Mouse (Mus musculus): Measurements from ENCODE around the gene Gm14137.

GRCm38 (mm10) chr2:119165401-119165800 is 8.9 kb upstream of the Gm14137 start:
- no peak for TF ChIP-seq CTCF (IDR thresholded peaks at IDR 0.05; ENCODE audit: borderline replicate concordance, insufficient read depth, low read depth, low read length)
- no peak for TF ChIP-seq POLR2A (IDR thresholded peaks at IDR 0.05; ENCODE audit: borderline replicate concordance, insufficient read depth, low read length)
